Mouse (Mus musculus) lung, embryonic 15.5 days (tissue): ENCODE data around the gene Rassf9. TPM values are rescaled to one million over a fixed set of nuclear protein-coding genes. Genes with fewer than 3 reads are reported as not detected.

Source experiments
- ATAC-seq: fragments of 200-750 bp; cut with Nextera tagmentation; 2 replicates; pipeline ENCODE4 v1.8.0; 2017; ENCODE audit warnings: moderate number of reproducible peaks, borderline replicate concordance; ENCODE audit not compliant: low FRiP score, low TSS enrichment; ENCODE audit errors: extremely low read depth
- H3K27ac ChIP-seq: fragments of 300-500 bp; sonication (generic); 2 replicates; pipeline ENCODE4 v1.5.1; 2015; ENCODE audit warnings: moderate library complexity, mild to moderate bottlenecking, inconsistent platforms
- H3K27me3 ChIP-seq: fragments of 300-500 bp; sonication (generic); 2 replicates; pipeline ENCODE4 v1.6.1; 2015; ENCODE audit warnings: inconsistent platforms
- H3K36me3 ChIP-seq: fragments of 300-500 bp; sonication (generic); 2 replicates; pipeline ENCODE4 v1.6.1; 2015; ENCODE audit warnings: inconsistent platforms
- H3K4me1 ChIP-seq: fragments of 300-500 bp; sonication (generic); 2 replicates; pipeline ENCODE4 v1.6.1; 2015; ENCODE audit warnings: inconsistent platforms
- H3K4me2 ChIP-seq: fragments of 300-500 bp; sonication (generic); 2 replicates; pipeline ENCODE4 v1.6.1; 2015; ENCODE audit warnings: inconsistent platforms, mild to moderate bottlenecking, moderate library complexity
- H3K4me3 ChIP-seq: fragments of 300-500 bp; sonication (generic); 2 replicates; pipeline ENCODE4 v1.5.1; 2015; ENCODE audit warnings: mild to moderate bottlenecking, inconsistent platforms
- H3K9ac ChIP-seq: fragments of 300-500 bp; sonication (generic); 2 replicates; pipeline ENCODE4 v1.6.1; 2015; ENCODE audit warnings: inconsistent platforms
- H3K9me3 ChIP-seq: fragments of 300-500 bp; sonication (generic); 2 replicates; pipeline ENCODE4 v1.6.1; 2016; ENCODE audit warnings: inconsistent platforms
- WGBS: fragments of 180-500 bp; shearing (Covaris S2); methylation state at CpG from one replicate; pipeline ENCODE4 v1.1.7; 2015; 5-methylcytosine and 5-hydroxymethylcytosine counted together
- polyA plus RNA-seq: library from polyadenylated mRNA; unstranded; fragments of >200 nt; fragmentation: Nextera tagmentation; extraction: Ambion mirVana; gene quantifications from 2 replicates; pipeline ENCODE4 v1.2.1, GENCODE M21; 2015

Gene Rassf9
- 5.8 and 6.1 TPM in 2 replicates for polyA plus RNA-seq

- 5% methylated on average over 5 of the region's 5 CpGs for WGBS
- Histone ChIP-seq H3K4me1 (no peaks in the 10 kb centered on the region), H3K4me2 (peak within 1 kb of the TSS; percentile 38), H3K27me3 (no peaks in the 10 kb centered on the region), H3K9me3 (no peaks in the 10 kb centered on the region), H3K9ac (peak within 1 kb of the TSS; percentile 44), H3K36me3 (no peaks in the 10 kb centered on the region), H3K4me3 (peak within 1 kb of the TSS; percentile 32), H3K27ac (peak within 1 kb of the TSS; percentile 84)
- peak; percentile 91 for ATAC-seq
These were observed at the start of gene Rassf9 for GRCm38 (mm10) chr10:102511807-102512461. Gene Rassf9, plus strand, starts transcription at chr10:102512222.

- no peak for ATAC-seq
These were observed 42.6 kb upstream of the Rassf9 start for GRCm38 (mm10) chr10:102469412-102469811.

GRCm38 (mm10) chr10:102490386-102490785, 21.6 kb upstream of the Rassf9 start, which contains the start of gene Nts:
Gene Nts, minus strand, starts transcription at chr10:102490486.
- no peak for ATAC-seq
- H3K27ac ChIP-seq = no peak within 1 kb of the TSS
- no peak within 1 kb of the TSS for H3K9ac ChIP-seq
- H3K27me3 ChIP-seq = no peaks in the 10 kb centered on the region
- H3K4me2 ChIP-seq = no peak within 1 kb of the TSS
- no peaks in the 10 kb centered on the region for H3K4me1 ChIP-seq
- H3K4me3 ChIP-seq = no peak within 1 kb of the TSS
- H3K36me3 ChIP-seq = no peaks in the 10 kb centered on the region
- H3K9me3 ChIP-seq = no peaks in the 10 kb centered on the region
- WGBS = 12% methylated on average over 3 of the region's 3 CpGs

More at GRCm38 (mm10) chr10:102469412-102469811, 42.6 kb upstream of the Rassf9 start:
- no peaks in the 10 kb centered on the region for H3K27me3 ChIP-seq
- no peak overlapping the region for H3K9ac ChIP-seq
- H3K4me2 ChIP-seq = no peak overlapping the region
- no peaks in the 10 kb centered on the region for H3K9me3 ChIP-seq
- H3K36me3 ChIP-seq = no peaks in the 10 kb centered on the region
- H3K4me3 ChIP-seq = no peak overlapping the region
- no peaks in the 10 kb centered on the region for H3K4me1 ChIP-seq
- WGBS = 82% methylated on average over 2 of the region's 2 CpGs
- H3K27ac ChIP-seq = no peak overlapping the region

GRCm38 (mm10) chr10:102491792-102492191, 20.2 kb upstream of the Rassf9 start:
- H3K4me3 ChIP-seq = no peak overlapping the region
- WGBS = 11% methylated on average over 3 of the region's 3 CpGs
- no peaks in the 10 kb centered on the region for H3K9me3 ChIP-seq
- no peaks in the 10 kb centered on the region for H3K4me1 ChIP-seq
- no peak for ATAC-seq
- H3K36me3 ChIP-seq = no peaks in the 10 kb centered on the region
- H3K27me3 ChIP-seq = no peaks in the 10 kb centered on the region
- no peak overlapping the region for H3K9ac ChIP-seq
- H3K4me2 ChIP-seq = no peak overlapping the region
- no peak overlapping the region for H3K27ac ChIP-seq

DNA sequence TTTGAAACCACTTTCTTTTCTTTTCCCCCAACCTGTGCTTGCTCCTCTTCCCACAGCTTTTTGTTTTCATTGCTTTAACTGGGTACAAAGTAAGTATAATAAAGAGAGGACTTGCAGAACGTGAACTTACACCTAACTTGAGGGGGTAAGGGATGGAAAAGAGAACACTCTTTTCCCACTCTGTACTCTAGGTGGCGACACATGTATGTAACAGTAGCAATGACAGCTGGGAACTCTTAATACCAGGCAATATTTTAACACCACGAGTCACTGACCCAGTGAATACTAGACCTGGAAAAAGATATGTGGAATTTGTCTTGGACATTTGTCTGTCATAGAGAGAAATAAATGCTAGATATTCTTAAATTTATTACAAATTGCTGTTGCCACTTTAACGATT, 13.3 kb upstream of the Rassf9 start:
- no peak overlapping the region for H3K9ac ChIP-seq
- no peak overlapping the region for H3K4me3 ChIP-seq
- no peak for ATAC-seq
- no peaks in the 10 kb centered on the region for H3K27me3 ChIP-seq
- H3K9me3 ChIP-seq = no peaks in the 10 kb centered on the region
- H3K4me1 ChIP-seq = no peaks in the 10 kb centered on the region
- no peak overlapping the region for H3K27ac ChIP-seq
- H3K36me3 ChIP-seq = no peaks in the 10 kb centered on the region
- H3K4me2 ChIP-seq = no peak overlapping the region
- 16% methylated on average over 4 of the region's 4 CpGs for WGBS

DNA sequence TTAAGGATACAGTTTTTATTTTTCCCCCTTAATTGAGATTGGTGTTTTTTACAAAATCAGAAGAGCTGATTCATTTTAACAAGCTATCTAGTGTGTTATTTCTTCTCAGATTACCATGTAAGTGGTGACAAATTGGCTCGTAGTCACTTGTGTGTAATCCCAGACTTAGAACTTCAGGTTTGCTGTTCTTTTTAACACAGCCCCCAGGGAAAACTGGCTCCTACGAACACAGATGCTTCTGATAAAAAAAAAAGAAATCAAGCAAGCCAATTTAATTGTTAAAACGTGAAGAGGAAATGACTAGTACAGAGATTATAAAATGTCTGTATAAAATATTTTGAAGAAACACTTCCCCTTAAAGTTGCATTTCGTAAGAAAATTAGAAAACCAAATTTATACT, 4.6 kb upstream of the Rassf9 start:
- WGBS = 57% methylated on average over 4 of the region's 4 CpGs
- H3K36me3 ChIP-seq = no peaks in the 10 kb centered on the region
- H3K9ac ChIP-seq = no peak overlapping the region
- H3K4me1 ChIP-seq = no peaks in the 10 kb centered on the region
- no peak overlapping the region for H3K27ac ChIP-seq
- ATAC-seq = no peak
- no peak overlapping the region for H3K4me3 ChIP-seq
- H3K9me3 ChIP-seq = no peaks in the 10 kb centered on the region
- no peaks in the 10 kb centered on the region for H3K27me3 ChIP-seq
- H3K4me2 ChIP-seq = no peak overlapping the region

GRCm38 (mm10) chr10:102511461-102511806, 588 bp upstream of the Rassf9 start:
- Histone ChIP-seq H3K4me1 (no peaks in the 10 kb centered on the region), H3K4me3 (no peak overlapping the region; the same call in 1 of the 2 replicates), H3K4me2 (peak overlapping the region; percentile 38), H3K36me3 (no peaks in the 10 kb centered on the region), H3K9me3 (no peaks in the 10 kb centered on the region), H3K27ac (peak overlapping the region; percentile 84), H3K9ac (no peak overlapping the region), H3K27me3 (no peaks in the 10 kb centered on the region)
- ATAC-seq = no peak; the same call in none of the 2 replicates
- 44% methylated on average over 3 of the region's 3 CpGs for WGBS

GRCm38 (mm10) chr10:102514159-102514558, 2.1 kb downstream of the Rassf9 start:
- H3K27me3 ChIP-seq = no peaks in the 10 kb centered on the region
- no peak overlapping the region for H3K9ac ChIP-seq
- H3K4me1 ChIP-seq = no peaks in the 10 kb centered on the region
- H3K9me3 ChIP-seq = no peaks in the 10 kb centered on the region
- WGBS = 0% methylated on average over 1 of the region's 1 CpGs
- no peak overlapping the region for H3K27ac ChIP-seq
- peak overlapping the region; percentile 6; the same call in 1 of the 2 replicates for H3K4me2 ChIP-seq
- no peaks in the 10 kb centered on the region for H3K36me3 ChIP-seq
- ATAC-seq = no peak
- H3K4me3 ChIP-seq = 0 out of 2 replicates have a peak overlapping the region, but pooled peaks have one; percentile 6

GRCm38 (mm10) chr10:102527901-102528300, 15.9 kb downstream of the Rassf9 start:
- Histone ChIP-seq H3K4me2 (no peak overlapping the region), H3K9me3 (no peaks in the 10 kb centered on the region), H3K9ac (no peak overlapping the region), H3K4me1 (no peaks in the 10 kb centered on the region), H3K27ac (peak overlapping the region; percentile 50; the same call in 1 of the 2 replicates), H3K4me3 (no peak overlapping the region), H3K36me3 (no peaks in the 10 kb centered on the region), H3K27me3 (no peaks in the 10 kb centered on the region)
- WGBS = 16% methylated on average over 3 of the region's 3 CpGs
- ATAC-seq = peak; percentile 46; the same call in 1 of the 2 replicates

DNA sequence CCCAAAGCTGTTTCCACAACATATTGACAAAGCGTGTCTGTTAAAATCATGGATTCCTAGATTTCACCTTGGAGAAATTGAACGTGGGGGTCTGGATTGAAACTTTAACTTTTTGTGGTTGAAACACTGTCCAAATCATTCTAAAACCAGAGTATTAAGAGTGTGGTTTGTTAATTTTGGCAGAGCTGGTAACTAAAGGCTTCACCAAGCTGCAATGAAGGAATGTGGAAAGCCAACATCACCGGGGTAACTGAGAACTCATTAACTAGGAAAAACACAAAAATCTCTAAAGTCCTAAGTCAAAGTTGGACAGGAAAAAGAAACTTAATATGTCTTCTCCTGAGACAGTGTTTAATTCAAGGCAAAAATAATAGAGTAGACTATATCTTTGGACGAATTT, 41.9 kb downstream of the Rassf9 start:
- ATAC-seq = no peak
- Histone ChIP-seq H3K36me3 (no peaks in the 10 kb centered on the region), H3K9me3 (no peaks in the 10 kb centered on the region), H3K4me1 (no peaks in the 10 kb centered on the region), H3K9ac (no peak overlapping the region), H3K27ac (no peak overlapping the region), H3K4me2 (no peak overlapping the region), H3K4me3 (no peak overlapping the region), H3K27me3 (no peaks in the 10 kb centered on the region)
- 52% methylated on average over 4 of the region's 4 CpGs for WGBS

DNA sequence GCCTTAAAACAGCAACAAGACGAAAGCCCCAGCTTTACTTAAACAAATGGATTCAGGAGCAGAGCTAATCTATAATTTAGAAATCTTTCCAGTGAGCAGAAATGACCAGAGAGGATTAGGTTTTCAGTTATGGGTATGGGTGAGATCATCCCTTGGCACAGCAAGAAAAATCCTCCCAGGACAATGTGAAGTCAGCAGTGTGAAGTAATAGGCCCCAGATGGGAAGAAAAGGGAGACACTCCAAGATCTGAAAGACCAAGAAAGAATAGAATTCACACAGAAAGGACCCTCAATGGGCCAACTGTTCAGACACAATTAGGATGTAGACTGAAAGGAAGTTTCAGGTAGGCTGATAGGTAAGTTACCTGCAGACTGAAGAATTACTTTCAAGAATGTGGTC, 50.5 kb downstream of the Rassf9 start:
- H3K9me3 ChIP-seq = no peaks in the 10 kb centered on the region
- H3K9ac ChIP-seq = no peak overlapping the region
- H3K4me1 ChIP-seq = no peaks in the 10 kb centered on the region
- H3K4me2 ChIP-seq = no peak overlapping the region
- H3K36me3 ChIP-seq = no peaks in the 10 kb centered on the region
- no peak overlapping the region for H3K4me3 ChIP-seq
- H3K27me3 ChIP-seq = no peaks in the 10 kb centered on the region
- no peak overlapping the region for H3K27ac ChIP-seq
- no peak for ATAC-seq
- 47% methylated on average over 1 of the region's 1 CpGs for WGBS

DNA sequence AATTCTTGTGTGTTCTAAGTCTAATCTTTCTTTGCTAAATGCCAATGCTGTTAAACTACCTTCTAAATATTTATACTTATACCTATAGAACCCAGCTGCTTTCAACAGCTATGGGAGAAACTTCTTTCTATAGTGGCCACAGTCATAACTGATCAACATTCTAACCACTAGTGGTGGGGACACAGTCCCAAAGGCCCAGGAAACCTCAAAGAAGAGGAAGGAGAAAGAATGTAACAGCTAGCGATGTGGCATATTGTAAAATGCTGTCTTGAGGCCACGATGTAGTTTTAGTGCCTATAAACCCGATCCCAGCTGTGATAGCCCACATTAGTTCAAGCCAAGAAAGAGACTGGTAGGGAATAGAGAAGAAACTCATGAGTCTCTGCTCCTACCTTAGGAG, 65.9 kb downstream of the Rassf9 start:
- Histone ChIP-seq H3K9ac (no peak overlapping the region), H3K36me3 (no peaks in the 10 kb centered on the region), H3K4me1 (no peaks in the 10 kb centered on the region), H3K4me2 (no peak overlapping the region), H3K9me3 (no peaks in the 10 kb centered on the region), H3K27me3 (no peaks in the 10 kb centered on the region), H3K27ac (no peak overlapping the region), H3K4me3 (no peak overlapping the region)
- WGBS = 87% methylated on average over 3 of the region's 3 CpGs
- ATAC-seq = no peak
